Mouse (Mus musculus): ENCODE results near the gene Plk1. TPM values are rescaled to one million over a fixed set of nuclear protein-coding genes. Genes with fewer than 3 reads are reported as not detected.

Gene Plk1
- polyA plus RNA-seq, 1 experiment: 28.6 TPM

DNA sequence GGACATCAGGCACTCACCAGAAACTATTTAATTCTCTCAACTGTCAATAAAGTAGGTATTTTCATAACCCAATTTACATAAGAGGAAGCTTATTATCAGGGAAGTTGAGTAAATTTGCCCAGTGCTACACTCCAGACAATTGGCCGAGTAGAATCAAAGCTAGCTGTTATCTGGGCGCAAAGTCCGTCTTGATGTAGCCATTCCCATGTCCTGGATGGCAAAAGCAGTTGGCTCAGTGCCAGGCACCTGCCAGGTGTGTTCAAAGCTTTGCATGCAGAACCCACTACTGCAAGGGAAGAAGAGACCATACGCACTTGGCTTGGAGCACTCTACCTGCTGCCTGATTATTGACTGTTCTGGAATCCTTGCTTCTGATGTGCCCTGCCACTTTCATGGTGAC lies 6.8 kb upstream of the Plk1 start:
- TF ChIP-seq CTCF (IDR thresholded peaks at IDR 0.05; ENCODE audit: borderline replicate concordance, extremely low read depth, insufficient read depth, insufficient read length): no peak
- DNase-seq (ENCODE audit: low read depth): no peak

DNA sequence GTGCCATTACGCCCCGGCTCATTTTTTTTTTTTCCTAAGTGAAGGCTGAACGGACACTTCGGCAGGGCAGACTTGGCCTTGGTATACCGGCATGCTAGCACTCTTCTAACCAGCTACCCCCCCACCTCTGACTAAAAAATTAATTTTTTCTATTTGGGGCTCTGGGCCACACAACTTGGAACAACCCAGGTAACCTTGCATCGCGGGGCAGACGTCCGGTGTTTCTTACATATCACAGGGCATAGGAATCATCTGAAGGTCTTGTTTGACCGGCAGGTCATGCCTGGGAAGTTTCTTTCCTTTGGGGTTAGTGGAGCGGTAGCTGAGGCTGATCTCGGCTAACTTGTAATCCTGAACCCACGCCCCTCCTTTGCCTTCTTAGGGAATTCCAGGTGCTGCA lies 751 bp upstream of the Plk1 start:
- no peak for TF ChIP-seq CTCF (IDR thresholded peaks at IDR 0.05; ENCODE audit: borderline replicate concordance, extremely low read depth, insufficient read depth, insufficient read length)
- no peak for TF ChIP-seq POLR2A (IDR thresholded peaks at IDR 0.05; ENCODE audit: borderline replicate concordance, extremely low read depth, insufficient read depth, insufficient read length, poor library complexity, severe bottlenecking)
- no peak for DNase-seq (ENCODE audit: low read depth)

DNA sequence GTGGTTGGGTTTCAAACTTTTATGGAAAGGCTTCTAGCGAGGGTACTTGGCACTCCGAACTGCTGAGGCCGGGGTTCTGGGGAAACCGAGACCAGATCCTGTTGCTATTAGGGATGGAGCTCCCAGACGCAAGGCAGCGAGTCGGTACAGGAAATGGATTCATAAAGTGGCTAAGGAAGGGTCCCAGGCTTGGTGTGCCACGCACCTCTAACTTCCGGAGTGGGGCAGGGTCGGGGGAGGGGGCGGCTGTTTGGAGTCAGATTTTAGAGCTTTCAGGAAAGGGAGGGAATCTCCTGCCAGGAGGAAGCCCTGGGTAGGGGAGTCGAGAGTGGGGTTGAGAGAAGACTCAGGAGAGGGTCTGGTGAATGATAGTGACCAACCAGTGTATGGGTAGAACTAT lies 798 bp downstream of the Plk1 start:
- TF ChIP-seq CTCF (IDR thresholded peaks at IDR 0.05; ENCODE audit: borderline replicate concordance, extremely low read depth, insufficient read depth, insufficient read length): no peak
- TF ChIP-seq POLR2A (IDR thresholded peaks at IDR 0.05; ENCODE audit: borderline replicate concordance, extremely low read depth, insufficient read depth, insufficient read length, poor library complexity, severe bottlenecking): no peak
- peak; percentile 5 for DNase-seq (ENCODE audit: low read depth)

GRCm38 (mm10) chr7:122163766-122164165 lies 4.5 kb downstream of the Plk1 start:
- TF ChIP-seq CTCF (IDR thresholded peaks at IDR 0.05; ENCODE audit: borderline replicate concordance, extremely low read depth, insufficient read depth, insufficient read length) (no peak), POLR2A (IDR thresholded peaks at IDR 0.05; ENCODE audit: borderline replicate concordance, extremely low read depth, insufficient read depth, insufficient read length, poor library complexity, severe bottlenecking) (no peak)
- no peak for DNase-seq (ENCODE audit: low read depth)

DNA sequence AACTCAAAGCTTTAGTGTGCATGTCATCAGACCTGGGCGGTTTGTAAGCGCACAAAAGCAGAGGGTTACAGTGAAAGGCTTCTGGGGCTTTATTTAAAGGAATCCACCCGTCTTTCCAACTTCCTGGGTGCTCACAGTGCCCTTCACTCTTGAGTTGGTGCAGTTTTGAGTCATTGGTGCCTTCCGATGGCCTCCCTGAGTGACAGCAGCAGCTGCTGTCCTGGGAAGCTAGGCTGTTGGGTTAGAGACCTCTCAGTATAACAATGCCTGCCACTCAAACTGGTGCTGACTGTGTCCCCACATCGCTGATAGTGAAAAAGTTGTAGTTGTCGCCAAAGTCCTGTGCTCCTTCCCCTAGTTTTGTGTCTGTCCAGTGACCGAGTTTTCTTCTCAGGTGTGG lies 8.0 kb downstream of the Plk1 start:
- no peak for TF ChIP-seq CTCF (IDR thresholded peaks at IDR 0.05; ENCODE audit: borderline replicate concordance, extremely low read depth, insufficient read depth, insufficient read length)
- TF ChIP-seq POLR2A (IDR thresholded peaks at IDR 0.05; ENCODE audit: borderline replicate concordance, extremely low read depth, insufficient read depth, insufficient read length, poor library complexity, severe bottlenecking): no peak
- DNase-seq (ENCODE audit: low read depth): no peak

DNA sequence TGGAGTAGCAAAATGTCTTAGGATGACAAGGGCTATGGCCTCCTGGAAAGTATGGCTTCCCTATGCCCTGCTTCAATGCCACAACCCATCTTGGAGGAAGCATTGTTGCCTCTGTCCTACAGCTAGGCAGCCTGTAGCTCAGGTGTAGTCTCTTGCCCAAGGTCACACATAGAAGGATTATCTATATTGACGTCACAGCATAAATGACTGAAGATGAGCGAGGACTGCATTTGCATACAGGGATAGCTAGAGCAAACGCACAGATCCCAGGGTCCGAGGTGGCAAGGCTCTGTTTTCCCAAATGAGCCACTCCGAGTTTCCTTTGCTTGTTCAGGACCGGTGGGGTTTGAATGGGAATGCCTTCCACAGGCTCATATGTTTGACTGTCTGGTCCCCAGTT lies 11.5 kb downstream of the Plk1 start:
- no peak for DNase-seq (ENCODE audit: low read depth)
- TF ChIP-seq CTCF (IDR thresholded peaks at IDR 0.05; ENCODE audit: borderline replicate concordance, extremely low read depth, insufficient read depth, insufficient read length): no peak
- no peak for TF ChIP-seq POLR2A (IDR thresholded peaks at IDR 0.05; ENCODE audit: borderline replicate concordance, extremely low read depth, insufficient read depth, insufficient read length, poor library complexity, severe bottlenecking)

DNA sequence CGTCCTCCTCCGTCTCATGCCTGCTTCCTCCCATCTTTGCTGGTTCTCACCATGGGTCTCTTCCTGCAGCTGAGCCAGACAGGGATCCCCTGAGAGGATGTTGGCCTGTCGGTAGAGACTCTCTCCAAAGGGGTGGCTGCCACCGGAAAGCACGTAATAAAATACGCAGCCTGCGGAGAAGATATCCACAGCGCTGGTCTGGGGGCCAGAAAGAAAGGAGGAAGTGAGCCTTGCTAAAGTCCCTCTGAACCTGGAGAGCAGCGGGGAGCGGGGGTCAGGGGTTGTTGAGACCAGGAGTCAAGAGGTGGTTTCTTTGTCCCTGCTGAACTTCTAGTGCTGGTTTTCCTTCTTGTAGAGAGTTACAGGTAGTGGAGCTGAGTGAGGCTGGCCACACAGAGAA lies 12.4 kb downstream of the Plk1 start:
- TF ChIP-seq POLR2A (IDR thresholded peaks at IDR 0.05; ENCODE audit: borderline replicate concordance, extremely low read depth, insufficient read depth, insufficient read length, poor library complexity, severe bottlenecking) (no peak), CTCF (IDR thresholded peaks at IDR 0.05; ENCODE audit: borderline replicate concordance, extremely low read depth, insufficient read depth, insufficient read length) (no peak)
- DNase-seq (ENCODE audit: low read depth): no peak

GRCm38 (mm10) chr7:122180720-122181119 lies 21.5 kb downstream of the Plk1 start:
- TF ChIP-seq POLR2A (IDR thresholded peaks at IDR 0.05; ENCODE audit: borderline replicate concordance, extremely low read depth, insufficient read depth, insufficient read length, poor library complexity, severe bottlenecking) (no peak), CTCF (IDR thresholded peaks at IDR 0.05; ENCODE audit: borderline replicate concordance, extremely low read depth, insufficient read depth, insufficient read length) (no peak)
- DNase-seq (ENCODE audit: low read depth): no peak

- DNase-seq (ENCODE audit: low read depth): no peak
- no peak for TF ChIP-seq CTCF (IDR thresholded peaks at IDR 0.05; ENCODE audit: borderline replicate concordance, extremely low read depth, insufficient read depth, insufficient read length)
- no peak for TF ChIP-seq POLR2A (IDR thresholded peaks at IDR 0.05; ENCODE audit: borderline replicate concordance, extremely low read depth, insufficient read depth, insufficient read length, poor library complexity, severe bottlenecking)
These were observed 25.3 kb downstream of the Plk1 start for GRCm38 (mm10) chr7:122184569-122184968.

GRCm38 (mm10) chr7:122186043-122186442 lies 26.8 kb downstream of the Plk1 start, which contains the start of gene Ern2:
Ern2 (minus strand) TSS chr7:122186207.
- TF ChIP-seq CTCF (IDR thresholded peaks at IDR 0.05; ENCODE audit: borderline replicate concordance, extremely low read depth, insufficient read depth, insufficient read length) (no peak), POLR2A (IDR thresholded peaks at IDR 0.05; ENCODE audit: borderline replicate concordance, extremely low read depth, insufficient read depth, insufficient read length, poor library complexity, severe bottlenecking) (no peak)
- DNase-seq (ENCODE audit: low read depth): no peak

- peak; percentile 59 for DNase-seq (ENCODE audit: low read depth)
- peak; percentile 82; the same call in 1 of the 2 replicates for TF ChIP-seq CTCF (IDR thresholded peaks at IDR 0.05; ENCODE audit: borderline replicate concordance, extremely low read depth, insufficient read depth, insufficient read length)
- no peak for TF ChIP-seq POLR2A (IDR thresholded peaks at IDR 0.05; ENCODE audit: borderline replicate concordance, extremely low read depth, insufficient read depth, insufficient read length, poor library complexity, severe bottlenecking)
These were observed 30.2 kb downstream of the Plk1 start for GRCm38 (mm10) chr7:122189484-122189883.

- DNase-seq (ENCODE audit: low read depth): no peak
- TF ChIP-seq CTCF (IDR thresholded peaks at IDR 0.05; ENCODE audit: borderline replicate concordance, extremely low read depth, insufficient read depth, insufficient read length) (no peak), POLR2A (IDR thresholded peaks at IDR 0.05; ENCODE audit: borderline replicate concordance, extremely low read depth, insufficient read depth, insufficient read length, poor library complexity, severe bottlenecking) (no peak)
These were observed 31.9 kb downstream of the Plk1 start for GRCm38 (mm10) chr7:122191097-122191496.

- no peak for DNase-seq (ENCODE audit: low read depth)
- no peak; the same call in 1 of the 2 replicates for TF ChIP-seq CTCF (IDR thresholded peaks at IDR 0.05; ENCODE audit: borderline replicate concordance, extremely low read depth, insufficient read depth, insufficient read length)
These were observed 34.7 kb downstream of the Plk1 start for GRCm38 (mm10) chr7:122193919-122194318.
